In genomic region chr3:127331562-127331961, GRCm38 (mm10) we compare ENCODE assay signal across 24 mouse cellular contexts.
"Had no signal": no experiment of that assay in that cellular context is flagged by ENCODE, and none has a peak within 500 bp of the region (broad histone marks: within the 10 kb centered on the region; RNA-seq: fewer than 3 reads in every experiment).

No protein-coding gene starts in this region.

- H3K9me3 ChIP-seq: heart, embryonic 13.5 days; heart, embryonic 15.5 days; hindbrain, embryonic 13.5 days; hindbrain, embryonic 15.5 days; intestine, embryonic 15.5 days; limb, embryonic 15.5 days had no signal

- ATAC-seq: hindbrain, postnatal 0 days; intestine, embryonic 15.5 days; intestine, postnatal 0 days had no signal

- H3K27ac ChIP-seq: gastrocnemius, adult 2 months; heart, adult 2 months; heart, embryonic 13.5 days; heart, embryonic 15.5 days; hindbrain, embryonic 13.5 days; hindbrain, embryonic 15.5 days; hindbrain, postnatal 0 days; intestine, embryonic 15.5 days; limb, embryonic 13.5 days; limb, embryonic 15.5 days had no signal

- H3K27me3 ChIP-seq: heart, embryonic 13.5 days; heart, embryonic 15.5 days; hindbrain, embryonic 13.5 days; hindbrain, embryonic 15.5 days; intestine, embryonic 15.5 days; limb, embryonic 13.5 days; limb, embryonic 15.5 days had no signal

- H3K9ac ChIP-seq: heart, embryonic 13.5 days; heart, embryonic 15.5 days; hindbrain, embryonic 13.5 days; hindbrain, embryonic 15.5 days; intestine, embryonic 15.5 days; limb, embryonic 13.5 days; limb, embryonic 15.5 days had no signal

- DNase-seq: gastrocnemius, adult 2 months; gastrocnemius, postnatal 10 days; gastrocnemius, postnatal 25 days; heart, adult 11 months; heart, adult 2 months; heart, postnatal 14 days; heart, postnatal 36 days; kidney, adult 18-20 months; kidney, adult 8-10 months; kidney, postnatal 10 days; kidney, postnatal 36 days; layer of hippocampus, adult 9-11 months; layer of hippocampus, postnatal 36 days; left cerebral cortex, postnatal 4 days had no signal

- H3K4me2 ChIP-seq: heart, embryonic 11.5 days; heart, embryonic 13.5 days; heart, embryonic 15.5 days; hindbrain, embryonic 13.5 days; hindbrain, embryonic 15.5 days; intestine, embryonic 15.5 days; limb, embryonic 13.5 days; limb, embryonic 15.5 days had no signal

- H3K4me1 ChIP-seq: heart, embryonic 13.5 days; heart, embryonic 15.5 days; hindbrain, embryonic 13.5 days; hindbrain, embryonic 15.5 days; intestine, embryonic 15.5 days; limb, embryonic 13.5 days; limb, embryonic 15.5 days had no signal

- H3K36me3 ChIP-seq: heart, embryonic 13.5 days; heart, embryonic 15.5 days; hindbrain, embryonic 15.5 days; intestine, embryonic 15.5 days; limb, embryonic 13.5 days; limb, embryonic 15.5 days had no signal

- H3K4me3 ChIP-seq: gastrocnemius, adult 2 months; heart, adult 2 months; heart, embryonic 13.5 days; heart, embryonic 15.5 days; hindbrain, embryonic 13.5 days; hindbrain, embryonic 15.5 days; intestine, embryonic 15.5 days; limb, embryonic 13.5 days; limb, embryonic 15.5 days had no signal
